Mouse (Mus musculus) forebrain, embryonic 14.5 days (tissue): ENCODE measurements at regions not wholly inside any gene's neighbourhood (a gene's known extent, or its start where the extent isn't known, plus 50 kb on each side); places are given as distances from the start of the nearest gene placed in this dataset.
"Not testable (repeated sequence)": the region's sequence is repeated elsewhere in the genome, so short reads cannot be mapped to it uniquely, and the experiment has no call there.

ENCODE experiments used
- ATAC-seq: fragments of 200-750 bp; cut with Nextera tagmentation; 2 replicates; pipeline ENCODE4 v1.8.0; 2017; ENCODE audit warnings: mild to moderate bottlenecking, moderate library complexity
- DNase-seq: peaks from one replicate; pipeline ENCODE4 v3.0.0-alpha.2; 2015; ENCODE audit warnings: low spot score
- H3K27ac ChIP-seq: fragments of 300-500 bp; sonication (generic); 2 replicates; pipeline ENCODE4 v1.5.1; 2014; ENCODE audit warnings: low read depth, mild to moderate bottlenecking, control low read depth, low read length, moderate library complexity
- H3K27me3 ChIP-seq: fragments of 300-500 bp; sonication (generic); replicated peaks from 2 replicates; pipeline ENCODE4 v1.6.1; 2014; ENCODE audit warnings: low read length, control low read depth, mixed read lengths; ENCODE audit not compliant: control insufficient read depth, insufficient read depth
- H3K36me3 ChIP-seq: fragments of 300-500 bp; sonication (generic); 2 replicates; pipeline ENCODE4 v1.6.1; 2014; ENCODE audit warnings: low read length, control low read depth; ENCODE audit not compliant: control insufficient read depth, insufficient read depth
- H3K4me1 ChIP-seq: fragments of 300-500 bp; sonication (generic); 2 replicates; pipeline ENCODE4 v1.6.1; 2014; ENCODE audit warnings: antibody characterized with exemption, low read length, control low read depth; ENCODE audit not compliant: control insufficient read depth, insufficient read depth
- H3K4me2 ChIP-seq: fragments of 300-500 bp; sonication (generic); 2 replicates; pipeline ENCODE4 v1.6.1; 2014; ENCODE audit warnings: mild to moderate bottlenecking, control low read depth, low read length
- H3K4me3 ChIP-seq: fragments of 300-500 bp; sonication (generic); 2 replicates; pipeline ENCODE4 v1.5.1; 2014; ENCODE audit warnings: low read depth, low read length, control low read depth
- H3K9ac ChIP-seq: fragments of 300-500 bp; sonication (generic); 2 replicates; pipeline ENCODE4 v1.6.1; 2014; ENCODE audit warnings: mild to moderate bottlenecking, low read length, control low read depth, moderate library complexity
- H3K9me3 ChIP-seq: fragments of 300-500 bp; sonication (generic); replicated peaks from 2 replicates; pipeline ENCODE4 v1.6.1; 2016; ENCODE audit warnings: low read length, control low read depth, mixed read lengths; ENCODE audit not compliant: control insufficient read depth
- WGBS: fragments of 180-500 bp; shearing (Covaris S2); extraction: QIAGEN DNeasy Blood & Tissue Kit; methylation state at CpG from one replicate; pipeline ENCODE4 v1.1.7; 2014; 5-methylcytosine and 5-hydroxymethylcytosine counted together

- not testable (repeated sequence) for H3K4me3 ChIP-seq, H3K36me3 ChIP-seq, H3K27me3 ChIP-seq, H3K9ac ChIP-seq, ATAC-seq, H3K4me2 ChIP-seq, DNase-seq, H3K9me3 ChIP-seq, H3K4me1 ChIP-seq, H3K27ac ChIP-seq
- 73% methylated on average over 1 of the region's 1 CpGs for WGBS
Observed at GRCm38 (mm10) chr17:13590240-13590837, 170.0 kb upstream of the Afdn start.
